Mouse (Mus musculus) liver, embryonic 13.5 days (tissue): ENCODE measurements around the gene Irs3. TPM values are rescaled to one million over a fixed set of nuclear protein-coding genes. Genes with fewer than 3 reads are reported as not detected.

Source experiments
- ATAC-seq: fragments of 200-750 bp; cut with Nextera tagmentation; 2 replicates; pipeline ENCODE4 v1.8.0; 2017; ENCODE audit warnings: low read depth, mild to moderate bottlenecking, moderate number of reproducible peaks, moderate library complexity
- DNase-seq: peaks from one replicate; pipeline ENCODE4 v3.0.0; 2022
- H3K27ac ChIP-seq: fragments of 300-500 bp; sonication (generic); 2 replicates; pipeline ENCODE4 v1.5.1; 2015; ENCODE audit warnings: moderate library complexity, mild to moderate bottlenecking, inconsistent platforms
- H3K27me3 ChIP-seq: fragments of 300-500 bp; sonication (generic); 2 replicates; pipeline ENCODE4 v1.6.1; 2015; ENCODE audit warnings: mild to moderate bottlenecking, inconsistent platforms
- H3K36me3 ChIP-seq: fragments of 300-500 bp; sonication (generic); 2 replicates; pipeline ENCODE4 v1.6.1; 2015; ENCODE audit warnings: mild to moderate bottlenecking, inconsistent platforms
- H3K4me1 ChIP-seq: fragments of 300-500 bp; sonication (generic); replicated peaks from 2 replicates; pipeline ENCODE4 v1.6.1; 2015; ENCODE audit warnings: inconsistent platforms
- H3K4me2 ChIP-seq: fragments of 300-500 bp; sonication (generic); 2 replicates; pipeline ENCODE4 v1.6.1; 2015; ENCODE audit warnings: inconsistent platforms, mild to moderate bottlenecking, moderate library complexity
- H3K4me3 ChIP-seq: fragments of 300-500 bp; sonication (generic); replicated peaks from 2 replicates; pipeline ENCODE4 v1.5.1; 2015; ENCODE audit warnings: mild to moderate bottlenecking, inconsistent platforms
- H3K9ac ChIP-seq: fragments of 300-500 bp; sonication (generic); 2 replicates; pipeline ENCODE4 v1.6.1; 2015; ENCODE audit warnings: mild to moderate bottlenecking, inconsistent platforms
- H3K9me3 ChIP-seq: fragments of 300-500 bp; sonication (generic); replicated peaks from 2 replicates; pipeline ENCODE4 v1.6.1; 2016; ENCODE audit warnings: inconsistent platforms
- WGBS: fragments of 180-500 bp; shearing (Covaris S2); methylation state at CpG from one replicate; pipeline ENCODE4 v1.1.7; 2015; ENCODE audit not compliant: insufficient replicate concordance; 5-methylcytosine and 5-hydroxymethylcytosine counted together
- polyA plus RNA-seq: library from polyadenylated mRNA; unstranded; fragments of >200 nt; fragmentation: Nextera tagmentation; extraction: Ambion mirVana; gene quantifications from 2 replicates; pipeline ENCODE4 v1.2.1, GENCODE M21; 2015

The Irs3 gene
- polyA plus RNA-seq, 1 experiment from 2014 or later: 0.13 TPM

DNA sequence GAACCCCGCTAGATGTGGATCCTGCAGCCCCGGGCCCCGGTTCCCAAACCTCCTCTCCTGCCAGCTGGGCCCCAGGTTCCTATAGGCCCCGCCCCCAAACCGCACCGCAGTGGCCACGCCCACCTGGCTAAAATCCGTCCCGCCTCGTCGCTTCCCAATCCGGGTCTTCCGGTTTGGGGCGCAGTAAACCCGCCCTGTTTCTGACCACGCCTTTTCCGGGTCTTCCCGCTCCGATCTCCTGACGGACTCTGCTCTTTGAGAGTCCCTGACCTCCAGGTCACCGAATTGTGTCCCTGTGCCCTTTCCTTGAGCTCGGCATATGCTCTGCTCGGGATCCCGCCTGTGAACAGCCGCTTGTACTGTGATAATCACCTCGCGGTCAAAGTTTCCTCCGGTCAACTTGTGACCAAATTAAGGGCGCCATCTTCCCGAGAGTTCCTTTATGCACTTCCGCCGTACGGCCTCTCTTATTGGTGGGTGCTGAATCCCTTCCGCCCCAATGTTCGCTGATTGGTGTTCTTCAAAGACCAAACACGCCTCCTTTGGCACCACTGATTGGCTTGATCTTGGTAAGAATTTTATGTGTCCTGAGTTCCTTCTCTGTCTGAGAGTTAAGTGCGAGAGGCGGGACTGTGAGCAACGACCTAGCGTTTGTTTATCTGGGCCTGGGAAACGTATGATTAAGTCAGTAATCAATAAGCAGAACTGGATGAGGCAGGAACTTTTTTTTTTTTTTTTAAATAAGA is 44.7 kb downstream of the Irs3 start, which contains the start of gene Mospd3:
Mospd3 (minus strand) TSS at position 440 of the 746 bp plus-strand sequence.
- WGBS: under 1% methylated on average over 41 of the region's 41 CpGs
- H3K4me2 ChIP-seq: peak within 1 kb of the TSS; percentile 100
- H3K36me3 ChIP-seq: peaks cover 19% of the 10 kb centered on the region
- H3K4me3 ChIP-seq: peak within 1 kb of the TSS; percentile 83
- DNase-seq (peak; percentile 96), ATAC-seq (peak; percentile 92)
- H3K27ac ChIP-seq: peak within 1 kb of the TSS; percentile 91
- no peaks in the 10 kb centered on the region for H3K27me3 ChIP-seq
- H3K9ac ChIP-seq: peak within 1 kb of the TSS; percentile 91
- peaks cover 77% of the 10 kb centered on the region for H3K4me1 ChIP-seq
- no peaks in the 10 kb centered on the region for H3K9me3 ChIP-seq

DNA sequence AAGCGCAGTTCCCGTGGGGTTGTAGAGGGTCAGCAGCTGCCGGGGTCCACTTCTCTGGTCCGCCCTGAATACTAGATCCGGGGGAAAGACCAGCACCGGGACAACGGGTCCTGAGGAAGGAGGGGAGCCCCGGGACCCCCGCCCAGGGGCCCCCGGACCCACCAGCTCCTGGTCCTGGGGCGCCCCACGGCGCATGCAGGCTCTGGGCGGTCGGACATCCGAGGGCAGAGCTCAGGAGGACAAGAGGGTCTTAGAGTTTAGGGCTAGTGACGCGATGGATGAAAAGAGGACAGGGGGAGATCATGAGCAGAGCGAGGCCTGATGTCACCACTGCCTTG is 45.3 kb downstream of the Irs3 start:
- WGBS: 2% methylated on average over 19 of the region's 19 CpGs
- Histone ChIP-seq H3K27me3 (no peaks in the 10 kb centered on the region), H3K4me2 (peak overlapping the region; percentile 100), H3K9ac (peak overlapping the region; percentile 91), H3K9me3 (no peaks in the 10 kb centered on the region), H3K36me3 (peaks cover 20% of the 10 kb centered on the region), H3K27ac (peak overlapping the region; percentile 91), H3K4me3 (peak overlapping the region; percentile 83), H3K4me1 (peaks cover 77% of the 10 kb centered on the region)
- ATAC-seq (peak; percentile 49), DNase-seq (no peak)

GRCm38 (mm10) chr5:137599600-137599999 is 45.9 kb downstream of the Irs3 start:
- H3K4me3 ChIP-seq: peak overlapping the region; percentile 83
- H3K4me1 ChIP-seq: peaks cover 72% of the 10 kb centered on the region
- peak overlapping the region; percentile 91 for H3K27ac ChIP-seq
- ATAC-seq: no peak
- peak overlapping the region; percentile 91 for H3K9ac ChIP-seq
- H3K36me3 ChIP-seq: peaks cover 20% of the 10 kb centered on the region
- H3K9me3 ChIP-seq: no peaks in the 10 kb centered on the region
- peak overlapping the region; percentile 100 for H3K4me2 ChIP-seq
- 23% methylated on average over 9 of the region's 9 CpGs for WGBS
- no peaks in the 10 kb centered on the region for H3K27me3 ChIP-seq
- no peak for DNase-seq

- peak overlapping the region; percentile 77 for H3K27ac ChIP-seq
- H3K9ac ChIP-seq: 0 out of 2 replicates have a peak overlapping the region, but pooled peaks have one; percentile 23
- H3K4me2 ChIP-seq: peak overlapping the region; percentile 23; the same call in 1 of the 2 replicates
These were observed 47.3 kb downstream of the Irs3 start for GRCm38 (mm10) chr5:137598100-137598826.

DNA sequence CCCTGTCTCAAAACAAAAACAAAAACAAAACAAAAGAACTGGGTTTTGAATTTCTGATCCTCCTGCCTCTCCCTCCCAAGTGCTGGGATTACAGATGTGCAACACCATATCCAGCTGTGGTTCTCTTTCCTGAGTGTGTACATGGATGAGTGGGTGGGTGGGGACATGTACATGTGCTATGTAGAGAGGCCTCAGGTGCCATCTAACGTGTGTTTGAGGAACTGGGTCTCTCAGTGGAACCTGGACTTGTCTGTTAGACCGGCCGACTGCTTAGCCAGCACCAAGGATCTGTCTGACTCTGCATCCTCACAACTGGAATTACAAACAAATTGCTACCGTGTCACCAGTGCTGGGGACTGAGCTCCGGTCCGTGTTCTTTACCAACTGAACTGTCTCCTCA is 47.9 kb downstream of the Irs3 start:
- no peak for DNase-seq
- peak overlapping the region; percentile 62 for H3K4me2 ChIP-seq
- no peaks in the 10 kb centered on the region for H3K27me3 ChIP-seq
- no peak overlapping the region for H3K4me3 ChIP-seq
- no peaks in the 10 kb centered on the region for H3K9me3 ChIP-seq
- peaks cover 20% of the 10 kb centered on the region for H3K36me3 ChIP-seq
- H3K4me1 ChIP-seq: peaks cover 52% of the 10 kb centered on the region
- WGBS: 64% methylated on average over 6 of the region's 6 CpGs
- ATAC-seq: no peak
- H3K9ac ChIP-seq: no peak overlapping the region
- H3K27ac ChIP-seq: peak overlapping the region; percentile 77

More at GRCm38 (mm10) chr5:137598100-137598826, 47.3 kb downstream of the Irs3 start:
- Histone ChIP-seq H3K36me3 (peaks cover 20% of the 10 kb centered on the region), H3K4me3 (no peak overlapping the region), H3K4me1 (peaks cover 58% of the 10 kb centered on the region), H3K27me3 (no peaks in the 10 kb centered on the region), H3K9me3 (no peaks in the 10 kb centered on the region)
- no peak for DNase-seq
- 13% methylated on average over 2 of the region's 2 CpGs for WGBS
- no peak for ATAC-seq

GRCm38 (mm10) chr5:137596601-137597261 is 48.8 kb downstream of the Irs3 start:
- peaks cover 20% of the 10 kb centered on the region for H3K36me3 ChIP-seq
- 23% methylated on average over 30 of the region's 30 CpGs for WGBS
- H3K4me2 ChIP-seq: peak overlapping the region; percentile 62
- H3K4me1 ChIP-seq: peaks cover 44% of the 10 kb centered on the region
- DNase-seq (peak; percentile 59), ATAC-seq (no peak)
- H3K27me3 ChIP-seq: no peaks in the 10 kb centered on the region
- peak overlapping the region; percentile 45; the same call in 1 of the 2 replicates for H3K9ac ChIP-seq
- H3K9me3 ChIP-seq: no peaks in the 10 kb centered on the region
- peak overlapping the region; percentile 39 for H3K4me3 ChIP-seq
- H3K27ac ChIP-seq: peak overlapping the region; percentile 77

DNA sequence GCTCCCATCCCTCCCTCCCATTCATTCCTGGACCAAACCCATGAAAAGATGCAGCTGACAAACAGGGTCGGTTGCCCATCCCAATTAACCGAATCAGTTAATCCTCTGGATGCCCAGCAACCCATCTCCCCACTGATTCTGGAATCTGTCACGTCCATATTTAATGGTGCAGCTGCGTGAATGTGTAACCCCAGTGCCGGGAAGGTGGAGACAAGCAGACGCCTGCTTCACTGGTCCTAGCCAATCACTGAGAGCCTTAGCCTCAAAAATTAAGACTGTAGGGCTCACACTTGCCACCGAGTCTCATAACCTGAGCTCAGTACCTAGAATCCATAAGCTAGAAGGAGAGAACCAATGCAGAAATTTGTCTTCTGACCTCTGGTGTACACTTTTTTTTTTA is 49.6 kb downstream of the Irs3 start:
- Histone ChIP-seq H3K4me1 (peaks cover 42% of the 10 kb centered on the region), H3K4me3 (no peak overlapping the region), H3K9me3 (no peaks in the 10 kb centered on the region), H3K9ac (no peak overlapping the region), H3K27ac (no peak overlapping the region), H3K4me2 (no peak overlapping the region), H3K27me3 (no peaks in the 10 kb centered on the region), H3K36me3 (peaks cover 20% of the 10 kb centered on the region)
- WGBS: 70% methylated on average over 7 of the region's 7 CpGs
- no peak for ATAC-seq
- no peak for DNase-seq

Other genes with a start within 250 kb of the Irs3 start
- gene Zan, start 168.7 kb downstream of the Irs3 start, polyA plus RNA-seq: 0.12 and 0.16 TPM in 2 replicates
- 45.7 and 46.1 TPM in 2 replicates for gene Pop7, start 143.2 kb downstream of the Irs3 start, polyA plus RNA-seq
- gene Gigyf1, start 127.2 kb downstream of the Irs3 start, polyA plus RNA-seq: 3.3 and 3.7 TPM in 2 replicates
- 0.96 and 1.2 TPM in 2 replicates for gene Epo, start 112.5 kb downstream of the Irs3 start, polyA plus RNA-seq
- gene Gnb2, start 112.2 kb downstream of the Irs3 start, polyA plus RNA-seq: 139 and 159 TPM in 2 replicates
- gene Actl6b, start 92.2 kb downstream of the Irs3 start, polyA plus RNA-seq: 0.14 and 0.16 TPM in 2 replicates
- gene Tfr2, start 75.9 kb downstream of the Irs3 start, polyA plus RNA-seq: 41.5 and 45.7 TPM in 2 replicates
- 32.3 and 32.8 TPM in 2 replicates for gene Mospd3, start 44.7 kb downstream of the Irs3 start, polyA plus RNA-seq
- gene Pcolce, start 31.9 kb downstream of the Irs3 start, polyA plus RNA-seq: 15.5 and 16.1 TPM in 2 replicates
- gene Fbxo24, start 16.7 kb downstream of the Irs3 start, polyA plus RNA-seq: 0.08 TPM in 1 of 2 replicates, not detected in the other
- 24.8 and 32.0 TPM in 2 replicates for gene Lrch4, start 16.6 kb downstream of the Irs3 start, polyA plus RNA-seq
- 3.4 and 4.1 TPM in 2 replicates for gene Gm20605, start 16.5 kb downstream of the Irs3 start, polyA plus RNA-seq
- gene Sap25, start 4.4 kb downstream of the Irs3 start, polyA plus RNA-seq: 2.8 and 3.4 TPM in 2 replicates
- 32.1 and 37.8 TPM in 2 replicates for gene Agfg2, start 39.0 kb upstream of the Irs3 start, polyA plus RNA-seq
- gene Nyap1, start 95.9 kb upstream of the Irs3 start, polyA plus RNA-seq: 0.17 and 0.19 TPM in 2 replicates
- 66.8 and 69.1 TPM in 2 replicates for gene Tsc22d4, start 100.0 kb upstream of the Irs3 start, polyA plus RNA-seq
- gene Ppp1r35, start 133.1 kb upstream of the Irs3 start, polyA plus RNA-seq: 17.8 and 20.1 TPM in 2 replicates
- 4.5 and 4.9 TPM in 2 replicates for gene Mepce, start 141.9 kb upstream of the Irs3 start, polyA plus RNA-seq
- 3.5 and 4.8 TPM in 2 replicates for gene Zcwpw1, start 142.1 kb upstream of the Irs3 start, polyA plus RNA-seq
- 1.4 and 1.8 TPM in 2 replicates for gene Pilra, start 190.6 kb upstream of the Irs3 start, polyA plus RNA-seq
- 2.1 TPM in 2 replicates for gene Pilrb1, start 212.4 kb upstream of the Irs3 start, polyA plus RNA-seq
- 1.6 and 2.1 TPM in 2 replicates for gene Pilrb2, start 226.1 kb upstream of the Irs3 start, polyA plus RNA-seq